Mouse (Mus musculus): Measurements from ENCODE around the gene Zc2hc1b.

Gene Zc2hc1b

GRCm38 (mm10) chr10:13177973-13178624, at the start of gene Zc2hc1b:
Gene Zc2hc1b (minus strand): TSS chr10:13178023.
- TF ChIP-seq GATA4 (IDR thresholded peaks at IDR 0.05; ENCODE audit: insufficient replicate concordance, low read length) = no peak

DNA sequence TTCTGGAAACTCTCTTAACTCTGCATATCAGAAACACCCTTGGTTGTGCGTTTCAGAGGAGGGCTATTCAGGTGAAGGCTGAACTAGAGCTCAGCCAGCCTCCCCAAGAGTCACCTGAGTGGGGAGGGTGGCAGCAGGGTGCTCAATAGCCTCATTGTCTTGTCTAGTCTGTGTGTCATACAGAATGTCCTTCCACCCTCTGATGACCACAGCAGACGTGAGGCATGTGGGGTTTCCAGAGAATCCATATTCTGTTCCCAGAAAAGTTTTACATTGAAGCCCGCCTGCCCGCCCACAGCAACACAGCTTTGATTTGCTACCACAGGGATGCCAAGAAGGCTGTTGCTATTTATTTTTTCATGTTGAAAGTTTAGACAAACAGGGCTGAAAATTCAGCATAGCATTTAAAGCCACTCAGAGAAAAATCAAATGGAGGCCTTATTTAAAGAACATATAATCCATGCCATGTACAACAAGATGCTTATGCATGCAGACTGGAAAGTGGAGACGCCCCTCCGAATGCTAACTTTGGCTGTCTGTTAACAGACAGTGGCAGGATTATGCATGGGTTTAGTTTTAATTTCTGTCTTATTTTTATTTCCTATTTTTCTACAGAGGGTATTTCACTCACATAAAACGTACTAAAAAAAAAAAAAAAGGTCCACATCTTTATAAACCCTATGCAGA, 47.7 kb upstream of the Zc2hc1b start:
- no peak for TF ChIP-seq GATA4 (IDR thresholded peaks at IDR 0.05; ENCODE audit: insufficient replicate concordance, low read length)

GRCm38 (mm10) chr10:13222135-13222534, 44.3 kb upstream of the Zc2hc1b start:
- TF ChIP-seq GATA4 (IDR thresholded peaks at IDR 0.05; ENCODE audit: insufficient replicate concordance, low read length) = no peak

DNA sequence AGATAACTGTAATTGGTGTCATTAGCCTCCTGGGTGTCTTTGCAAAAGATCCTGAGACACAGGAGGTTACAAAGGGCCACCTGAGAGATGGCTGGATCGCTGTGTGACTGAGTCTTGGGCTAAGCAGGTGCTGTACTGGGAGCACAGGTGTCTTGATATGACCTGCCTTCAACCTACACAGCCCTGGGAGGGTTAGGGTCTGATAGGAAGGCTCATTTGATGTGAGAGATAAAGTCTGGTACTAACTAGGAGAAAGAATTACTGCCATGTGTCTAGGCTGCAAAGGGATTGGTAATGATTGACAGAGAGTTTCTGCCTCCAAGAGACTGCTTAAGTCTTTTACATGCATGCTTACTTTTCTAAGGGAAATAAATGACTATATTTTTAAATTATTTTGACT, 42.2 kb upstream of the Zc2hc1b start:
- TF ChIP-seq GATA4 (IDR thresholded peaks at IDR 0.05; ENCODE audit: insufficient replicate concordance, low read length) = no peak

DNA sequence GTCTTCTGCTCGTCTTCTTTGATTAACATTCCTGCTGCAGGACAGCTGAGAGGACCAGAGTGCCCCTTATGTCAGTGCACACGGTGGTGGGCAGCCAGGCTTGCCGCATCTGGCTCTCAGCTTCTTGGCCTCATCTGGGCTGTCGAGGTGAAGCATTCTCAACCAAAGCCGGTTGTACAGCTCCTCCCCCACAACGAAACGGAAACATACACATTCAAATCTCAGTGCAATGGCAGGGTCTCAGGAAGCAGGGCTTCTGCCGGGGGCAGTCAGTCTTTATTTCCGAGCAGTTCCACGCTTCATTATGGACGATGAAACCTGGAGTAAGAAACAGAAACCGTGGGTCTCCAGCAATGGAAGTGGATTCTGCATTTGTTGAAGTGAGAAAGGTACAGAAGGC, 36.1 kb upstream of the Zc2hc1b start:
- TF ChIP-seq GATA4 (IDR thresholded peaks at IDR 0.05; ENCODE audit: insufficient replicate concordance, low read length) = no peak

DNA sequence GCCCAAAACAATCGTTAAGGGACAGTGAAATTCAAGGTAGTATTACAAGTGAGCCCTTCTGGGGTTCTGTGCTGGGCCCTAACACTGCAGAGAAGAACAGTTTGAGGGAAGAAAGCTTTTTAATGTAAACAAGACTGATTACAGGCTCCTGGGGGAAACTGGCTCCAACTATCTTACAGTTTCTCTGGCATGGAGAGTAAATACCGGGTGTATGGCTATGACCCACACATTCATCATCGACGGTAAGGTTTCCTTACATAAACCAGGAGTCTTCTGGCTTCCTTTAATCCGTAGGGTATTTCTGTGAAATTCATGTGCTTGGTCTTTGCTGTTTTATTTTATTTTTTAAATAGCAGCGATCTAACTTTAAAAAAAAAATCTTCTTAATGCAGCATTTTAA, 35.0 kb upstream of the Zc2hc1b start:
- TF ChIP-seq GATA4 (IDR thresholded peaks at IDR 0.05; ENCODE audit: insufficient replicate concordance, low read length) = no peak

GRCm38 (mm10) chr10:13212326-13212725, 34.5 kb upstream of the Zc2hc1b start:
- TF ChIP-seq GATA4 (IDR thresholded peaks at IDR 0.05; ENCODE audit: insufficient replicate concordance, low read length) = no peak

DNA sequence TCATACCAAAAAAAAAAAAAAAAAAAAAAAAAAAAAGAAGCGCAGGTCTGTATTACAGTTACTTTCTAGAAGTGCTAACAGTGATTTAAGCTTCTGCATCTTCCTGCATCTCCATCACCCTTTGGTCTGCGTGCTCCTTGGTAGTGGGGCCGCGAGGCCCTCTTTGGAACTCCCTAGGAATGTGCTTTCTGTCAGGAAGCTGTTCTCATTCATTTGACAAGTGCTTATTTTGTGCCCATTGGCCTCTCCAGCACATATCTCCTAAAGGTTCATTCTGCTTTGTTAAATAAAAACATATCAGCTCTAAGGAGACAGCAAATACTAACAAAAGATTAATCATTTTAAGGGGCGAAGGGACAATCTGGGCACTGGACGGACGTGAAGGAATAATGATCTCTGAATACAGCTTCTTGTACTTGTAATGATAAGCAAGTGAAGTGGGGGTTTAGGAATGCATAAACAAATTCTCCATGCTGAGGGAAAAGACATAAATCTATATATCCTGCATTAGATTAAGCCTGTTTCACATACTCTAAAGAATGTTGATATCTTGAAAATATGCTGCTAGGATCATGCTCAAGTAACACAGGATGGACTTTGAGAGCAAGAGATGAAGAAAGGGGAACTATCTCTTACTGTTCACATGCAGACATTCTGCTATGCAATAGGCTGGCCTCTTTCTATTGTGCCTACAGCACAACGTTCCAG, 32.3 kb upstream of the Zc2hc1b start:
- TF ChIP-seq GATA4 (IDR thresholded peaks at IDR 0.05; ENCODE audit: insufficient replicate concordance, low read length) = no peak

GRCm38 (mm10) chr10:13209506-13209905, 31.7 kb upstream of the Zc2hc1b start:
- no peak for TF ChIP-seq GATA4 (IDR thresholded peaks at IDR 0.05; ENCODE audit: insufficient replicate concordance, low read length)

GRCm38 (mm10) chr10:13209061-13209460, 31.2 kb upstream of the Zc2hc1b start:
- no peak for TF ChIP-seq GATA4 (IDR thresholded peaks at IDR 0.05; ENCODE audit: insufficient replicate concordance, low read length)

- no peak for TF ChIP-seq GATA4 (IDR thresholded peaks at IDR 0.05; ENCODE audit: insufficient replicate concordance, low read length)
These were observed 24.0 kb upstream of the Zc2hc1b start for GRCm38 (mm10) chr10:13201741-13202293.

GRCm38 (mm10) chr10:13200862-13201261, 23.0 kb upstream of the Zc2hc1b start:
- no peak for TF ChIP-seq GATA4 (IDR thresholded peaks at IDR 0.05; ENCODE audit: insufficient replicate concordance, low read length)

DNA sequence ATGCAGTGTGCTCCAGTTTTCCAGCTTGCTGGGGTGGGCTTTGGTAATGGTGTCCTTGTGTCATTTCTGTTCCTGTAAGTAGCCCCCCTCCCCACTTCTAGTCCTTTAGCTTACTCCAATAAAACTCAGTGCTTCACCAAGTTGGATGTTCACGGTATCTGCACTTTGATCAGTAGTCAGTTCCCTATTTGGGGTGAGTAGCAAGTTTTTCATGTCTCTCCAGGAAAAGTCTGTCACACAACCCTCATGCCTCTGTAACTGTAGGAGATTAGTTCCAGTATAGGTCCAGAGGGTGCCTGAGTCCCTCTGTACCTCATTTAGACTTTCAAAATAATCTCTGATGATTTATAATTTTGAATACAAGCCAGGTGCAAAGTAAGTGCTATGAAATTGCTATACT, 21.4 kb upstream of the Zc2hc1b start:
- no peak for TF ChIP-seq GATA4 (IDR thresholded peaks at IDR 0.05; ENCODE audit: insufficient replicate concordance, low read length)

- TF ChIP-seq GATA4 (IDR thresholded peaks at IDR 0.05; ENCODE audit: insufficient replicate concordance, low read length) = no peak
These were observed 19.2 kb upstream of the Zc2hc1b start for GRCm38 (mm10) chr10:13196872-13197507.

GRCm38 (mm10) chr10:13192731-13193351, 15.0 kb upstream of the Zc2hc1b start, which contains the start of gene Ltv1:
Gene Ltv1 (minus strand): TSS chr10:13193168.
- TF ChIP-seq GATA4 (IDR thresholded peaks at IDR 0.05; ENCODE audit: insufficient replicate concordance, low read length) = no peak
